Mouse (Mus musculus) lung, adult 2 months (tissue): ENCODE results near the gene Runx2. TPM values are rescaled to one million over a fixed set of nuclear protein-coding genes. Genes with fewer than 3 reads are reported as not detected.
A peak's percentile ranks its signal among the peaks of the same experiment; 100 is the strongest.

Source experiments
- DNase-seq: peaks from one replicate; pipeline ENCODE4 v3.0.0; 2022
- H3K4me1 ChIP-seq: fragments of 200-500 bp; 2 replicates; pipeline ENCODE4 v1.6.1; 2011; ENCODE audit warnings: low read length; ENCODE audit not compliant: control insufficient read depth, insufficient read depth
- H3K4me3 ChIP-seq: fragments of 200-500 bp; replicated peaks from 2 replicates; pipeline ENCODE3; 2011; ENCODE audit warnings: low read depth, mild to moderate bottlenecking, control low read depth, low read length; ENCODE audit errors: extremely low read depth
- CTCF ChIP-seq: fragments of 200-500 bp; IDR thresholded peaks from 2 replicates; pipeline ENCODE4 v1.5.1; 2011; ENCODE audit warnings: mild to moderate bottlenecking, low read length, control low read depth; ENCODE audit not compliant: insufficient read depth
- POLR2A ChIP-seq: fragments of 200-500 bp; IDR thresholded peaks from 2 replicates; pipeline ENCODE4 v1.6.1; 2011; ENCODE audit warnings: low read depth, mild to moderate bottlenecking, control low read depth, low read length, borderline replicate concordance; ENCODE audit errors: extremely low read depth
- WGBS: fragments of 180-500 bp; shearing (Covaris S2); methylation state at CpG from one replicate; pipeline ENCODE4 v1.1.7; 2018; 5-methylcytosine and 5-hydroxymethylcytosine counted together
- polyA plus RNA-seq: library from polyadenylated mRNA; depleted of rRNA; stranded (reverse); fragments of >200 nt; gene quantifications from 2 replicates; pipeline ENCODE4 v1.2.3, GENCODE M21; 2012; rRNA removed

Gene Runx2
- polyA plus RNA-seq, result 5.6 and 6.7 TPM in 2 replicates

DNA sequence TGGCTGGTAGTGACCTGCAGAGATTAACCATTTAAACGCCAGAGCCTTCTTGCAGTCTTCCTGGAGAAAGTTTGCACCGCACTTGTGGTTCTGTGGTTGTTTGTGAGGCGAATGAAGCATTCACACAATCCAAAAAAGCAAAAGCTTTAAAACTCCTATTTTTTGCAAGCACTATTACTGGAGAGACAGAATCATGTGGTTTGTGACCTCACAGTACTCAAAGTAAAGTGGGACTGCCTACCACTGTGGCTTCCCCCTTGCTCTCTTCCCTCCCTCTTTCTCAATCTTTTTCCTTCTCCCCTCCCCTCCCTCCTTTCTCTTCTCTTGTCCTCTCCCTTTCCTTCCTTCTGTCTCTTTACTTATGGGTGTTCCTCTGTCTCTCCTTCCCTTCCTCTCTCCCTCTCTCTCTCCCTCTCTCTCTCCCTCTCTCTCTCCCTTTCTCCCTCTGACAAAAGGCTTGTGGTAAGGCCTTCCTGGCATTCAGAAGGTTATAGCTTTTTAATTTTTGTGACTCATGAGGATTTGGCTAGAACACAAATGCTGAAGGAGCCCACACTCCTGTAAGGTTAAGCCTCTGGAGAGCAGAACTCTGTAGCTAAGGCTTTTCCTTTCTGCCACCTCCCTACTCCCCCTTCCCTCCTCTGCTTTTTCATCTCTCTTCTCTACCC is at the start of gene Runx2:
Gene Runx2, minus strand, starts transcription at position 290 of the 668 bp plus-strand sequence.
- H3K4me1 ChIP-seq, result no peaks in the 10 kb centered on the region; the same call in 1 of the 2 replicates
- TF ChIP-seq POLR2A, result no peak
- TF ChIP-seq CTCF, result no peak
- peak; percentile 10 for DNase-seq
- H3K4me3 ChIP-seq, result peak within 1 kb of the TSS; percentile 54
- 60% methylated on average over 3 of the region's 3 CpGs for WGBS

DNA sequence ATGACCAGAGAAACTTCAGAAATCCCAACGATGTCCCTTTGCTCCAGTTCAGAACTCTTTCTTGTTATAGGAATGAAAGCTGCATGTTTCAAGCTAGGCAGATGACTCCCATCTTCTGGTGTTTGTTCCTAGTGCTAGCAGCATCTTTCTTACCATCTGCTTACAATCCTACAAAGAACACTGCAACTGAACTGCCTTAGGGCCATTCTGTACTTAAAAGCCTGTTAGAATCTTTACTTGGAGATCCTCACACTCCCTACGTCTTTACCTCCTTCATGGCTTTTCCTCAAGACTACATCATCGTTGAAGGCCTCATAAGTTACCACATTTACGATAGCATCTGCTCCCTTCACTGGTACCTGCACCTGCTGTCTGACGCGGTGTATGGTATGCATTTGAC is 48.6 kb upstream of the Runx2 start:
- Histone ChIP-seq H3K4me1 (no peaks in the 10 kb centered on the region), H3K4me3 (no peak overlapping the region)
- WGBS, result 97% methylated on average over 6 of the region's 6 CpGs
- TF ChIP-seq POLR2A (no peak), CTCF (no peak)
- DNase-seq, result no peak

DNA sequence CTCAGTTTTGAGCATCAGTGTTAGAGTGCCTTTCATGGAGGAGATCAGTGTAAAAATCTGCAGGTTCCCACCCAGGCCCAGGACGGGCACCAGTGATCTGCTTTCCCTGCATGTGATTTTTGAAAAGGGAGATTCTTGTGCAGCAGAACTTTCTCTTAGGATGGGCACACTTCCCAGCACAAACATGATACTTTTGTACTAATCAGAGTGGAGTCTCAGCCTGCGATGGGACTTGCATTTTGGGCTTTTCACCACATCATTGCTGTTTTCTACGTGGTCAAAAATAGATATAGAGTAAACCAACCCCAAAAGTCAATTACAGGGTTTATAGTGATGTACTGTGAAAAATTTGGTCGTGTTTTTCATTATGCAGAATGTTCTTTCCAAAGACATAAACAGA is 27.6 kb upstream of the Runx2 start:
- 68% methylated on average over 4 of the region's 4 CpGs for WGBS
- no peak for TF ChIP-seq CTCF
- no peak for TF ChIP-seq POLR2A
- Histone ChIP-seq H3K4me1 (no peaks in the 10 kb centered on the region), H3K4me3 (no peak overlapping the region)
- DNase-seq, result no peak

DNA sequence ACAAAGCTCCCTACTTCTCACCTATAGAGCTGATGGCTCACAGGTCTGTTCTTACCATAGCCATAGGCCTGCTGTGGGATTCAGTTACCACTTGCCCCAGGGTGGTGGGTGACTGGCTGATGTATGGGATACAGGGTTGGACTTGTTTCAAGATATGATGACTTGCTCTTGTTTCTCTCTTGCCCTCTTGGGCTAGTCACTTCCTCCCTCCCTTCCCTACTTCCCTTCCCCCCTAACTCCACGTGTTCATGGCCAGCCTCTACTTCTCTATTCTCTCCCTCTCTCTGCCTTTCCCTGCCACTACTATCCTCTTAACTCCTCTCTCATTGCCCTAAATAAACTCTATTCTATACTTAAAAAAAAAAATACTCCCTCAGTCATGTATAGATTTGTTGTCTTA is 16.6 kb upstream of the Runx2 start:
- 60% methylated on average over 1 of the region's 1 CpGs for WGBS

DNA sequence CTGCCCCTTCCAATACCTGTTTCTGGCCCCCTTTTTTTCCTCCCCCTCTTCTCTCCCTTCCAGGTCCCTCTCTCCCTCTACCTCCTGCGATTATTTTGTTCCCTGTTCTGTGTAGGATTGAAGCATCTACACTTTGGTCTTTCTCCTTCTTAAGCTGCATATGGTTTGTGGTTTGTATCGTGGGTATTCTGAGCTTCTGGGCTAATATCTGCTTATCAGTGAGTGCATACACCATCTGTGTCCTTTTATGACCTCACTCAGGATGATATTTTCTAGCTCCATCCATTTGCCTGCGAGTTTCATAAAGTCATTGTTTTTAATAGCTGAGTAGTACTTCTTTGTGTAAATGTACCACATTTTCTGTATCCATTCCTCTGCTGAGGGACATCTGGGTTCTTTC is 15.0 kb upstream of the Runx2 start:
- no peak for DNase-seq
- TF ChIP-seq POLR2A (no peak), CTCF (no peak)

More for the DNA sequence above, 16.6 kb upstream of the Runx2 start:
- Histone ChIP-seq H3K4me1 (no peaks in the 10 kb centered on the region), H3K4me3 (no peak overlapping the region)
- DNase-seq, result no peak
- TF ChIP-seq POLR2A (no peak), CTCF (no peak)

DNA sequence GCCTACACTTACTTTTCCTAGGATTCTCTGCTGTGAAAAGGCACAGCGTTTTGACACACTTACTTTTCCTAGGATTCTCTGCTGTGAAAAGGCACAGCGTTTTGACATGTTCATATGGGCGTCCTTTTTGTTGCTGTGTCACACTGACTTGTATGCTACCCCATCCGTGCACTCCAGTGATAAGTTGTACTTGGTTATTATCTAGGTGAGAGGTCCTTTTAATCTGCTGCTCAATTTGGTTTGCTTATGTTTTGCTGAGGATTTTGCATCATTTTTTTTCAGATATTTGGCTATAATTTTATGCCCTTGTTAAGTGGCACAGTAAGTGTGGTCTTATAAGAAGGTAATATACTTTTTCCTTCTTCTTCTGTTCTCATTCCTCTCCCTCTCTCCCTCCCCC is 13.4 kb upstream of the Runx2 start:
- no peaks in the 10 kb centered on the region for H3K4me1 ChIP-seq
- DNase-seq, result no peak
- 85% methylated on average over 4 of the region's 4 CpGs for WGBS
- TF ChIP-seq CTCF (no peak), POLR2A (no peak)
- no peak overlapping the region for H3K4me3 ChIP-seq

More for the DNA sequence above, 15.0 kb upstream of the Runx2 start:
- H3K4me3 ChIP-seq, result no peak overlapping the region
- no peaks in the 10 kb centered on the region for H3K4me1 ChIP-seq
- 89% methylated on average over 3 of the region's 3 CpGs for WGBS

DNA sequence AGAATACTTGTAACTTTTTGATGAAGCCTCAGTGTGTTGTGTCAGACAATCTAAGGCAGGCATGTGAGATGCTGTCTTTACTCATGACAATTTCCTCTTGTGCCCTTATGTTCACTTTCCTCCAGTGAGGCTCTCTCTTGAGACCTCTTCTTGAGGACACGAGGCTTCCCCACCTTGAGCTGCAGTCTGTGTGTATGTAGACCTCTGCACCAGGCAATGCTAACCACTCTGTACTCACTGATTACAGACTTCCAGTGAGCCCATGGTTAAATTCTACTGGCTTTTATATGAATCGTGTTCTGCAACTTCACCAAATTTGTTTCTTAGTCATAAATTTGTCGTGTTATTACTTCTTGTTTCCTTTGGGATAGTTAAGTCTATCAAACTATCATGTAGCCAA is 12.5 kb upstream of the Runx2 start:
- 78% methylated on average over 3 of the region's 3 CpGs for WGBS
- H3K4me1 ChIP-seq, result no peaks in the 10 kb centered on the region

DNA sequence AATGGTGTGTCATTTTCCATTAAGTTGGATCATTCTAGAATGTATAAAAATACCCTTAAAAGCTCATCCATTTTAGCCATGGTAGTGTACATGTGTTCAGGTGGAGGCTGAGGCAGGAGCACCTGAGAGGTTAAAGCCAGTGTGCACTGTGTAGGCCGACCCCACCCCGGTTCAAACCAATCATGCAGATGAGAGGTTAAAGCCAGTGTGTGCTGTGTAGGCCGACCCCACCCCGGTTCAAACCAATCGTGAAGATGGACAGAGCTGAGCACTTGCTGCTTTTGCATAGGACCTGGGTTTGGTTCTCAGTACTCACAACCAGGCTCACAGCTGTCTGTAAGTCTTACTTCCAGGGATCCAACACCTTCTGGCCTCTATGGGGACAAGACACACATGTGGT is 7.3 kb upstream of the Runx2 start:
- Histone ChIP-seq H3K4me3 (no peak overlapping the region), H3K4me1 (no peaks in the 10 kb centered on the region)
- TF ChIP-seq CTCF (no peak), POLR2A (no peak)
- 92% methylated on average over 5 of the region's 5 CpGs for WGBS
- DNase-seq, result no peak

More for the DNA sequence above, 12.5 kb upstream of the Runx2 start:
- DNase-seq, result no peak
- TF ChIP-seq POLR2A (no peak), CTCF (no peak)
- H3K4me3 ChIP-seq, result no peak overlapping the region

DNA sequence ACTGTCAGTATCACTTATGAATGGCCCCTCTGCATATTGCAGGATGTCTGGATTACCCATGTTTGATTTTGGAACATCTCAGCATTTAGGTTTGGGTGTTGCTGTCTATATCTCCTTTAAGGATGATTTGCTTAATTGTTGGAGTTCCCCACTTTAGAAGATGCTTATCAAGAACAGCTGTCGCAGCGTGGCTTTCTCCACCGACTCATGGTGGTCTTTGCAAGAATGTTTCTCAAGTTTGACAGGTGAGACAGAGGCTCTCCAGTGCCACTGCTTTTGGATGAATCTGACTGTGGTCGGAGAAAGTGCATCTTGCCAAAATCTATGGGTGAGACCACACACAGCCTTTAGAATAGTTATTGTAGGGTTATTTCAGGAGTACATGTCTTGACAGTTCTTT is 5.2 kb upstream of the Runx2 start:
- DNase-seq, result no peak
- Histone ChIP-seq H3K4me1 (no peaks in the 10 kb centered on the region), H3K4me3 (no peak overlapping the region)
- WGBS, result 72% methylated on average over 4 of the region's 4 CpGs
- TF ChIP-seq CTCF (no peak), POLR2A (no peak)

DNA sequence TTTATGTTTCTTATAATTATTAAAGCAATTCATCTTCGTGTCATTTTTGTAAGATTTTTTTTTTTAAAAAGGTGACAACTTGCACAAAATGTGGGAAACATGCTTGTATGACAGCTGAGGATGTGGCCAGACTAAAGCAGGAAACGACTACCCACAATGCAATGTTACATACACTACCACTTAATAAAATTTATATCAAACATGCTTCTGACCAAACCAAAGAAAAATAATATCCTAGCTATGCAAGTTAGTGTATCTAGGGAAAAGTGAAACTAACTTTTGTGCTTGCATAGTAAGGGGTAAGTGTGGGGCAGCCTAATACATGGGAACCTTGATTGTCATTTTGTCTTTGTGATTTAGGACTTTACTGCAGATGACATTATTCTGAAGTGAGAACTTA is 4.2 kb upstream of the Runx2 start:
- WGBS, result 64% methylated on average over 2 of the region's 2 CpGs
- no peak for DNase-seq
- Histone ChIP-seq H3K4me1 (no peaks in the 10 kb centered on the region; the same call in 1 of the 2 replicates), H3K4me3 (no peak overlapping the region)
- TF ChIP-seq POLR2A, result no peak
- no peak for TF ChIP-seq CTCF
